ENCODE assay signal across 8 mouse cellular contexts in genomic region chrX:12916684-12917083, GRCm38 (mm10).
A peak's percentile ranks its signal among the peaks of the same experiment; 100 is the strongest.
DNase-seq lines count a peak whose midpoint lies in the region; ATAC-seq lines count a peak whose summit lies in the region.

No protein-coding gene starts in this region.

- WGBS in embryonic facial prominence, embryonic 10.5 days, result 34% methylated on average over 11 of the region's 11 CpGs
- 21% methylated on average over 11 of the region's 11 CpGs for WGBS in hindbrain, embryonic 15.5 days
- WGBS in midbrain, embryonic 14.5 days, result 30% methylated on average over 11 of the region's 11 CpGs

- peaks cover 27% of the 10 kb centered on the region for H3K27me3 ChIP-seq in embryonic facial prominence, embryonic 10.5 days (replicated peaks; ENCODE audit: low read depth, poor library complexity, severe bottlenecking)
- no peaks in the 10 kb centered on the region for H3K27me3 ChIP-seq in hindbrain, embryonic 15.5 days
- H3K27me3 ChIP-seq in midbrain, embryonic 14.5 days (ENCODE audit: control insufficient read depth, insufficient read depth, low read length), result no peaks in the 10 kb centered on the region

- peak overlapping the region; percentile 43 for H3K4me2 ChIP-seq in hindbrain, embryonic 15.5 days
- peak overlapping the region; percentile 31 for H3K4me2 ChIP-seq in midbrain, embryonic 14.5 days (ENCODE audit: low read length)

- peaks cover 8% of the 10 kb centered on the region; the same call in 1 of the 2 replicates for H3K4me1 ChIP-seq in embryonic facial prominence, embryonic 10.5 days
- no peaks in the 10 kb centered on the region for H3K4me1 ChIP-seq in hindbrain, embryonic 15.5 days (replicated peaks)
- H3K4me1 ChIP-seq in midbrain, embryonic 14.5 days (ENCODE audit: control insufficient read depth, insufficient read depth, low read length), result no peaks in the 10 kb centered on the region

- DNase-seq in kidney, adult 11 months, result peak; percentile 11
- no peak for DNase-seq in kidney, adult 9 months
- peak; percentile 32 for DNase-seq in embryonic facial prominence, embryonic 10.5 days (ENCODE audit: low spot score)
- DNase-seq in midbrain, embryonic 14.5 days, result peak; percentile 21
- DNase-seq in frontal cortex, postnatal 14 days (ENCODE audit: low spot score in 2 of 2), result no peak

- ATAC-seq in hindbrain, embryonic 15.5 days (ENCODE audit: low FRiP score, low read depth), result no peak
- ATAC-seq in midbrain, embryonic 14.5 days (ENCODE audit: low FRiP score, low TSS enrichment), result no peak
- ATAC-seq in erythroblast, adult 5-6 weeks (replicated peaks; ENCODE audit: low FRiP score, poor library complexity, severe bottlenecking), result no peak
- ATAC-seq in inflammation-experienced regulatory T-cells, adult 6 months, result no peak

- H3K36me3 ChIP-seq in embryonic facial prominence, embryonic 10.5 days (replicated peaks), result no peaks in the 10 kb centered on the region
- H3K36me3 ChIP-seq in hindbrain, embryonic 15.5 days, result no peaks in the 10 kb centered on the region
- no peaks in the 10 kb centered on the region for H3K36me3 ChIP-seq in midbrain, embryonic 14.5 days (ENCODE audit: control insufficient read depth, insufficient read depth, low read length)

- H3K9me3 ChIP-seq in embryonic facial prominence, embryonic 10.5 days, result no peaks in the 10 kb centered on the region
- no peaks in the 10 kb centered on the region for H3K9me3 ChIP-seq in hindbrain, embryonic 15.5 days
- H3K9me3 ChIP-seq in midbrain, embryonic 14.5 days (ENCODE audit: control insufficient read depth, low read length), result no peaks in the 10 kb centered on the region

- H3K4me3 ChIP-seq in embryonic facial prominence, embryonic 10.5 days, result peak overlapping the region; percentile 28; the same call in 1 of the 2 replicates
- H3K4me3 ChIP-seq in hindbrain, embryonic 15.5 days, result no peak overlapping the region
- no peak overlapping the region; the same call in 1 of the 2 replicates for H3K4me3 ChIP-seq in midbrain, embryonic 14.5 days (replicated peaks; ENCODE audit: low read depth, low read length)

- no peak overlapping the region for H3K9ac ChIP-seq in hindbrain, embryonic 15.5 days
- no peak overlapping the region for H3K9ac ChIP-seq in midbrain, embryonic 14.5 days (replicated peaks; ENCODE audit: low read length)

- 0 out of 2 replicates have a peak overlapping the region, but pooled peaks have one; percentile 0 for H3K27ac ChIP-seq in embryonic facial prominence, embryonic 10.5 days (replicated peaks)
- no peak overlapping the region for H3K27ac ChIP-seq in hindbrain, embryonic 15.5 days (replicated peaks)
- no peak overlapping the region for H3K27ac ChIP-seq in midbrain, embryonic 14.5 days (replicated peaks; ENCODE audit: low read depth, low read length)

Comparison
In these comparisons a context has a peak if more than half of its experiments do, and no peak if none do; other contexts are left out.
1. DNase-seq: peak in kidney, adult 11 months (single experiment), embryonic facial prominence, embryonic 10.5 days (single experiment) and midbrain, embryonic 14.5 days (single experiment); none in kidney, adult 9 months (single experiment) and frontal cortex, postnatal 14 days (0 of 2).